Mouse (Mus musculus) regulatory T cell (primary cell): Measurements from ENCODE around the gene Eapp.

Source experiments
- in situ Hi-C: fragments of 300-600 bp; cut with MboI, MseI; formaldehyde crosslinking; loops from one replicate; pipeline ENCODE4 v1.15.1; 2025; ENCODE audit warnings: high pct_unique_total_duplicates

The Eapp gene

GRCm38 (mm10) chr12:54641374-54641773 is 54.3 kb downstream of the Eapp start:
- in situ Hi-C loops: loop anchor here (5.0 kb wide), 1 partner anchor 454 kb away; no protein-coding TSS in a partner anchor

- in situ Hi-C loops: loop anchor here (5.0 kb wide), 1 partner anchor 453 kb away; no protein-coding TSS in a partner anchor
Observed at GRCm38 (mm10) chr12:54640259-54640658, 55.4 kb downstream of the Eapp start.

- in situ Hi-C loops: no loop called here
Observed at GRCm38 (mm10) chr12:54637033-54637432, 58.7 kb downstream of the Eapp start.

- in situ Hi-C loops: no loop called here
Observed at GRCm38 (mm10) chr12:54632141-54632540, 63.6 kb downstream of the Eapp start.

GRCm38 (mm10) chr12:54621942-54622341 is 73.8 kb downstream of the Eapp start:
- in situ Hi-C loops: no loop called here
